Mouse (Mus musculus): ENCODE results near the gene Caskin2. TPM values are rescaled to one million over a fixed set of nuclear protein-coding genes. Genes with fewer than 3 reads are reported as not detected.
"Not testable (repeated sequence)": the region's sequence is repeated elsewhere in the genome, so short reads cannot be mapped to it uniquely, and the experiment has no call there.

Caskin2 gene
- total RNA-seq, 1 experiment from 2014 or later = 5.0 TPM

DNA sequence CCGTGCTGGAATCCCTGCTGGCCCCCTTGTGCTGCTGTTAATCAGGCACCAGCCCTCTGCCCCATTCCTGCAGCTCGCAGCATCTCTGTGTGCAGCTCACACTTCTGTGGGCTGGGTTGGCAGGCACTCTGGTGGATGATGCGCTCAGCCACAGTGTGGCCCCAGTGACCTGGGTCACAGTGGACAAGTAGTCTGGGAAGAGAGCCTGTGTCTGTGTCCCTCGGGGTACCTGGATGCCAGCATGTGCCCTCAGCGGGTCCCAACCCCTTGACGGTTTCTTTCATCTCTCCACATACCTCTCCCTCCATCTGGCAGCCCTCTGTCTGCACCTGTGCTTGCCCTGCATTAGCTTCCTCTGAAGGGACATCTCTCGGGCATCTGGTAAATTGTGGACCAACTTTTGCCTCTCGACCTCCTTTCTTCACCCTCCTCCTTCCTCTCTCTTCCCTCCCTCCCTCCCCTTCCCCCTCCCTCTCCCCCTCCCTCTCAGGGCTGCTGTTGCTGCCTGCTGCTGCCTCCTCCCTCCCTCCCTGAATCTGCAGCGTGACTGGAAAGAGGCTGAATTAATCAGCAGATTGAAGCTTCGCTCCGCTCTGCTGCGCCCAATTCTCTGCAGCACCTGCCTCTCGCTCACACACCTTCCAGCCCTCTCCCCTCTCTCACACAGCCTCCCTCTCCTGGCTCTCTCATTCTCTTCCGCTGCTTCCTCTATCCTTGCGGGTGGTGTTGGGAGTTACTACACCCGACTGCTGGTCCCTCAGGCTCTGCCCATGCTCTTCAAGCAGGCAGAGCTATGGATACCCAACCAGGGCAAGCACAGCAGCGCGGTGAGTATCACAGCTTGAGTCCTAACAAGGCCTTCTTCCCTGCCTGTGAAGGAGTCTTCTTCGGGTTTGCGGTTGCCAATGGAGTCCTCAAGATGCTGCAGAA is 33.0 kb downstream of the Caskin2 start:
- no peak for ATAC-seq (replicated peaks in 1 of 2; ENCODE audit: insufficient read depth in 1 of 2, low FRiP score in 2 of 2, low TSS enrichment in 1 of 2, low read depth in 1 of 2, poor library complexity in 2 of 2, severe bottlenecking in 2 of 2)

DNA sequence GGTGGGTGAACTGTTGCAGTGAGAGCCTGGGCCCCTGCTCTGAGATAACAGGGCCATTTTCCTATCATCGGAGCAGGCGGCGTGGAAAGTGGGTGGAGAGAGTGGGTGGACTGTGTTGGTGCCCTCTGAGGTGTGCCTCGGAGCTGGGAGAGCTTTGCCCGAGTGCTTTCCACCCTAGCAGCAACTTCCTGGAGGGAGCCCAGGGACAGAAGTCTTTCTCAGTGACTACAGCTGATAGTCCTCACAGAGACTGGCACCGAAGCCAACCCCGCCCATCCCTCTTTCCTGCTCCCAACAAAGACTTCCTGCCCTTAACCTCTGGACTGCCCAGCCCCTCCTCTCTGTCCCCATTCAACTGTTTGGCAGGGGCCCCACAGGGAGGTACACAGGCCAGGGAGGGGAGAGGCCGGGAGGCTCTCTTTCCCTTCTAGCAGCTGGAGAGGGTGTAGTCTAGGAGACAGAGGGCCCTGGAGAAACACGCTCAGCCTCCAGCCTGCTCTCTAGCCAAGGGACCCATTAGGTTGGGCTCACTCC is 34.3 kb downstream of the Caskin2 start:
- ATAC-seq (replicated peaks in 1 of 2; ENCODE audit: insufficient read depth in 1 of 2, low FRiP score in 2 of 2, low TSS enrichment in 1 of 2, low read depth in 1 of 2, poor library complexity in 2 of 2, severe bottlenecking in 2 of 2) = peak; percentile 71 to 86

DNA sequence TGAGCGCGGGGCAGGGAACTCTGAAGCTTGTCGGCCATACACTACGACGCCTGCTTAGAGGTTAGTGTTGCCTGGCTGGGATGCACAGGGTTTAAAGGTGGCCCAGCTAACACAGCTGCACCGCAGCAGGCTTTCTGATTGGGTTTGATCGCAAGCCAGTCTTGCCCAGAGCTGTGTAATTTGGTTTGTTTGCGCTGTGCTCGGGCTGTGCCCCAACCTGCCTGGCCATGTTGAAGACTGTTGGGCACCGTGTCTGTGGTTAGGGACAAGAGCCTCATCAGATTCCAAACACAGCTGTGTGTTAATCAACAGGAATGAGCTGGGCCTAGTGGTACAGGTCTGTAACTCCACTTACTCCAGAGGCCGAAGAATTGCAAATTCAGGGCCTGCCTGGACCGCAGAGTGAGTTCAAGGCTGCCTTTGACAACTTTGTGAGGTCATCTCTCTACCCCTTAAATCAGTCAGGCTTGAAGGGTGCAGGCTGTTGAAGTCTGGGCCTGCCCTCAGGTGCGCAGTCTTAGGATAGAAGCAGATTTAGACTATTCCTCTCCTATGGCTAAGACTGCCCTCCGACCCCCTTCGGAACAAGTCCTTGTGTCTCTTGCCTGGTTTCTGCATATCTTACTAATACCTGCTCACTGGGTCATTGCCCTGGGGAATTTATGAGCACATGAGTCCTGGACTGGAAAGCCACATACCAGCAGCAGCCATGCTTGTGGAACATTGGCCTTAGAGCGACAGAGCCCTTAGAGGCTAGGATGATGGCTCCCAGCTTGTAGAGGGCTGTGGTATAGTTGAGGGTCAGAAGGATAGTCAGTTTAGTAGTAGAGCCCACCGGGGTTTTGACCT is 35.7 kb downstream of the Caskin2 start:
- no peak for ATAC-seq (replicated peaks in 1 of 2; ENCODE audit: insufficient read depth in 1 of 2, low FRiP score in 2 of 2, low TSS enrichment in 1 of 2, low read depth in 1 of 2, poor library complexity in 2 of 2, severe bottlenecking in 2 of 2)

DNA sequence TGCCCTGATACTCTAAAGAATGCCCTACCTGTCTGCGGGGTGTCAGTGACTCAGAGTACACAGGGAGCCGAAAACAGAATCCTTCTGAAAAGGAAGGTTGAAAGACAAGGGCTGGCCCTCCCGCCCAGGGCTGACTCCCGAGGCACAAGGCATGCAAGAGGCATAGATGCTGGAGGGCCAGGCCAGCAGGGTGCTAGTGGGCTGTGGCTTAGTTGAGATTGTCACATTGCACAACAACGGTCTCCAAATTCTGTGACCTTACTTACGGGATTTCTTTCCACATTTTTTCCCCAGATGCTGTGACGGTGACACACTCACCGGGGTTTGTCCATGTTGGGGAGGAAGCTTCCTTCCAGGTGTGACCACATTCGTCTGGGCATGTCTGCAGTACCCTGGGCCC is 36.5 kb downstream of the Caskin2 start:
- no peak for ATAC-seq (replicated peaks in 1 of 2; ENCODE audit: insufficient read depth in 1 of 2, low FRiP score in 2 of 2, low TSS enrichment in 1 of 2, low read depth in 1 of 2, poor library complexity in 2 of 2, severe bottlenecking in 2 of 2)

DNA sequence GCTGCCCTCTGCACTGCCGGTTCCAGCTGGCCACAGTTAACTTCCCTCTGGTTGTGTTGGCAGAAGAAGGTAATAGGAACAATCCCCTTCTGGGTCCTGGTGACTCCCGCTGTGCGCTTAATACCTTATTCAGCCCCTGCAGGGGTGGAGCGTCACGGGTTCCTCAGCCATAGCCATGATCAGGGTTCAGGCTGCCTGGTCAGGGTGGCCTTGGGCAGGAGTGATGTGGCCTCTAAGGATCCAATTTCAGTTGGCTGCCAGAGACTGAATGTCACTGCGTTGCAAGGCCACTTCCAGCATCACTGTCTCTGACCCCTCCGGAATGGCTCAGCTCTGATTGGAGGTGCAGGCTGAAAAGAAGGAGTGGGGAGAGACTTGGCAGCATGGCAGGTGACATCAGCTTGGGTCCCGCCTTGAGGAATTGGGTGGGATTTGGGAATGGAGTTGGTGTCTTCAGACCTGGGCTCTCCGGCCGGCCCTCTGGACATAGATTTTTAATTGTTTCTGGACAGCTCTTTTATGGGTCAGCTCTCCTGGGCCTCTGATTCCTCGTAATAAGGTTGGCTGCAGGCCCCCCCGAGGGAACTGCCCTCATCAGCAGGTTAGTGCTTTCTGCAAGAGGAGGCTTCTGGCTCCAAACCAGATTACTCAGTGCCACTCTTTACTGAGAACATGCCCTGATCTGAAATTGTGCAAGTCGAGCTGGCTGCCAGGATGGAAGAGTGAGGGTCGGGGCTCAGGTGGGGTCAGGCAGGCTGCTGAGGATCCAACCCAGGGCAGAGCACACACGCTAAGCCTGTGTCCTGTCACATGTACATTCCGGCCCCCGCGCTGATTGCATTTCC is 37.4 kb downstream of the Caskin2 start:
- no peak for ATAC-seq (replicated peaks in 1 of 2; ENCODE audit: insufficient read depth in 1 of 2, low FRiP score in 2 of 2, low TSS enrichment in 1 of 2, low read depth in 1 of 2, poor library complexity in 2 of 2, severe bottlenecking in 2 of 2)

DNA sequence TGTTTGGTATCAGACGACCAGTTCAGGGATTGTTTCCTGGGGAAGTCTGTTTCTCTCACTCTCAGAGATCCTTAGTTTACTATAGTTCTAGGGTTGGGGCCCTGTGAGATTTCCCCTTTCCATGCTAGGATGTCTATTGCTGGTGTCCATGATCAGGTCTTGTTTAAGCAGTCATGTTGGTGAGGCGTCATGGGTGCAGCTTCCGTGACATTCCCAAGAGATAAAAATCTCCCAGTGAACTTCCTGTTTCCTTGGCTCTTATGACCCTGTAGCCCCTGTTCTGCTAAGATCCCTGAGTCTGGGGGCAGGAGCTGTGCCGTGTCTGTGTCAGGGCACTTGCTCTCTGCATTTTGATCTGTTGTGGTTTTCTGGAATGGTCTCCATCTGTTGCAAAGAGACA is 38.8 kb downstream of the Caskin2 start:
- no peak for ATAC-seq (replicated peaks in 1 of 2; ENCODE audit: insufficient read depth in 1 of 2, low FRiP score in 2 of 2, low TSS enrichment in 1 of 2, low read depth in 1 of 2, poor library complexity in 2 of 2, severe bottlenecking in 2 of 2)

DNA sequence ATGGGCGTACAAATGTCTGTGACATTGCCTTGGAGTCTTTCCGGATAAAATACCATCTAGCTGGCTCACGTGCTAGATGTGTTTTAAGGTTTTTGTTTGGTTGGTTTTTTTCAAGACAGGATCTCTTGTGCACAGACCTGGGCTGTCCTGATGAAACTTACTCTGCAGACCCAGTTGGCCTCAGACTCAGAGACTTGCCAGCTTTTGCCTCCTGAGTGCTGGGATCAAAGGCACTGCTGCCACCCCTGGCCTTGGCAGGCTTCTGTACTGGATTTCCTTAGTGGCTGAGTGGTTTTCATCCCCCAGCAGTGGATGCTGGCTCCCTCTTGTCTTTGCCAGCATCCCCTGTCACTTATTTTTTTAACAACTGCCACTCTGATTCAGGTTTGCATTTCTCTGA is 44.5 kb downstream of the Caskin2 start:
- no peak for ATAC-seq (replicated peaks in 1 of 2; ENCODE audit: insufficient read depth in 1 of 2, low FRiP score in 2 of 2, low TSS enrichment in 1 of 2, low read depth in 1 of 2, poor library complexity in 2 of 2, severe bottlenecking in 2 of 2)

DNA sequence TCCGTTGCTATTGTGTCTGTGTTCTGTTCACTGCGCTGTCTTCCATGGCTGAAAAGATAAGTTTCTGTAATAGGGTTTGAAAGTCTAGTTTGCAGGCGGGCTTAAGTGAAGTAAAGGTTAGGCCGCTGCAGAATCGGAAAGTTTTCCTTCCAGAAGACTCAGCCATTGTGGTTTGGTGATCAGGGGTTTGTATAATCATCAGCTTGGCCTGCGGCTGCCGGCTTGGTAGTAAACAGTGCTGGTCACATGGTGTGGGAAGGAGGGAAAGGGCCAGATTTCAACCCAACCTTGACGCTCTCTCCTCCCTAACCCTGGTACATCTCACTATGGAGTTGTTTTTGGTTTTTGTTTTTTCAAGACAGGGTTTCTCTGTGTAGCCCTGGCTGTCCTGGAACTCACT is 46.5 kb downstream of the Caskin2 start:
- ATAC-seq (replicated peaks in 1 of 2; ENCODE audit: insufficient read depth in 1 of 2, low FRiP score in 2 of 2, low TSS enrichment in 1 of 2, low read depth in 1 of 2, poor library complexity in 2 of 2, severe bottlenecking in 2 of 2) = no peak

DNA sequence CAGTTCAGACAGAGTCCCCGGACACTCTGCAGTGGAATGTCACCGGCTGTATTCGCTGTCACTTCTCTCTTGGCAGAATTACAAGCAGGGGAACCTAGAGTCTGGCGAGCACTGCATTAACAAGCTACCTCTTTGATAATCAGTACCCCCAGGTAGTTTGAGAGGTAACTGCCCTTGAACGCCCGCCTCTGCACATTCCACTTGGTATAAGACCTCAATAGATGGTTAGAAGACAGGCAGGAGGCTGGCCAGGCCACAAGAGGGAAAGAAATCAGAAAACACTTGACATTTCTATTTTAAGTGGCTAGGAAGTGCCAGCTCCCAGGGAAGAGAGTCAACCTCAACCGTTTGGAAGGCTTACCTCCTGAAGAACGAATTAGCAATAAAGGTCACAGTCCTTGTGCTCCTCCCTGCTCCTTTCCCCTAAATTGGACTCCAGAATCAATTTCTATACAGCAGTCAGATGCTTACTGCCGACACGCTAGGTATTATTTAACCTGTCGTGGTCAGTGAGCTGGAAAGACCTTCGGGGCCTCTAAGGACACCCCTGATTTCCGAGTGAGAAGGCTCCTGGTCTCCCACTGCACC is 47.0 kb downstream of the Caskin2 start:
- no peak for ATAC-seq (replicated peaks in 1 of 2; ENCODE audit: insufficient read depth in 1 of 2, low FRiP score in 2 of 2, low TSS enrichment in 1 of 2, low read depth in 1 of 2, poor library complexity in 2 of 2, severe bottlenecking in 2 of 2)

DNA sequence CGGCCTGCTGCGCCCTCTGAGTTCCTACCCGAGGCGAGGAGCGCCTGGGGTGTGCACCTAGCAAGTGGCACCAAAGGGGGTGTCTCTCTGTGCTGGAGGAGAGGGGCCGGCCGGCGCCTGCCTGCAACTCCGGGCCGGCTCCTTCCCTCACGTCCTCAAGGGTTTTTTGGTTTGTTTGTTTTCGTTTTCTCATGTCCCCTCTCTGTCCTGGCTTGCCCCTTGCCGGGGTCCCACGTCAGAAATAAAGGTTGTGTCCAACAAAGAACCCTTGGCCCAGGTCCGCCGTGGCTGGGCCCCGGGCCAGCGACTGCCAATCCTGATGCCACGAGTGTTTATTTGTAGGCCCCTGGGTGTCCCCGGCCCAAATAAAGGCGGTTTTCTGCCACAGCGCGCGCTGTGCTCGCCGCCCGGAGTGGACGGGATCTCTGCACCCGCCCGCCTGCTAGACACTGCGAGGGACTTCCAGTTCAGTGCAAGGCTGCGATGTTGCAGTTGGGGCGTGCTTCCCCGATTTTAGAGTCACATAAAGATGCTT is 47.8 kb downstream of the Caskin2 start:
- ATAC-seq (replicated peaks in 1 of 2; ENCODE audit: insufficient read depth in 1 of 2, low FRiP score in 2 of 2, low TSS enrichment in 1 of 2, low read depth in 1 of 2, poor library complexity in 2 of 2, severe bottlenecking in 2 of 2) = peak; percentile 35 to 65; a peak in 3 of 4 replicates

DNA sequence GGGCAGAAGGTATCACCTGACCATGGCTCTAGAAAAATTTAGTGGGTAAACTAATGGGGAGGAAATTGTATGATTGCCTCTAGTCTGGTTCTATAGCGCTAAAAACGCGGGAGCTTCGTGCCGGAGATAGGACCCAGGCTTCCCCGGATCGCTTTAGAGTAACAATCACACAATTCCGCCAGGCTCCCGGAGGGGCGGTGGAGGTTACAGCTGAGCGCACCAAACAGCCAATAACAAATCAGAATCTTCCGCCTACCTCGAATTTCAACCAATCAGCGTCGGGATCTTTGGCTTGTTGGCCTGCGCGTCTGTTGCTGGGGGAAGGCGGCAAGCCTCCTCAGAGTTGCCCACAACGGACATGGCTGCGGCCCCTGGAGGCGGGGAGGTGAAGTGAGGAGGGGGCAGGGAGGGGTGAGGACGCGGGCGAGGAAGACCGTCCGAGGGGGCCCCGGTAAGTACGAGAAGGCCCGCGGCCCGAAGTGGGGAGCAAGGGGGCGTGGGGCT is 48.3 kb downstream of the Caskin2 start, which contains the start of gene Tmem94:
Gene Tmem94 (plus strand): TSS at position 331 of the 504 bp plus-strand sequence.
- peak; percentile 96 to 98 for ATAC-seq (replicated peaks in 1 of 2; ENCODE audit: insufficient read depth in 1 of 2, low FRiP score in 2 of 2, low TSS enrichment in 1 of 2, low read depth in 1 of 2, poor library complexity in 2 of 2, severe bottlenecking in 2 of 2)

DNA sequence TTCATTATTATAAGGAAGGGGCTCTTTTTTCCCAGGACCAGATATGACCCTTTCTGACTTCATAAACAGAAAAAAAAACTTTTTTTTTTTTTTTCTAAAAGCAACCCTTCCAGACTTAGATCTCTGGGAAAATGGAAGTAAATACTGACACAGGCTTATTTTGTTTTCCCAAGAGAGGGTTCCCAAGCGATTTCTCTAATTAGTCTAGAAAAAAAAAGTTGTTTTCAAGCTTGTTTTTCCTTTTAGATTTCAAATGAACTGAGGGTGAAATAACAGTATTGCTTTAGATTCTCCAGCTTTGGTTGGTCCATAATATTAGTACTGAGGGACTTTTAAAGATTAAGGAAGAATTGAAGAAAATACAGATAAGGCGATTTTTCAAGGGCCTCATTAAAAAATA is 48.7 kb downstream of the Caskin2 start:
- no peak for ATAC-seq (replicated peaks in 1 of 2; ENCODE audit: insufficient read depth in 1 of 2, low FRiP score in 2 of 2, low TSS enrichment in 1 of 2, low read depth in 1 of 2, poor library complexity in 2 of 2, severe bottlenecking in 2 of 2)

DNA sequence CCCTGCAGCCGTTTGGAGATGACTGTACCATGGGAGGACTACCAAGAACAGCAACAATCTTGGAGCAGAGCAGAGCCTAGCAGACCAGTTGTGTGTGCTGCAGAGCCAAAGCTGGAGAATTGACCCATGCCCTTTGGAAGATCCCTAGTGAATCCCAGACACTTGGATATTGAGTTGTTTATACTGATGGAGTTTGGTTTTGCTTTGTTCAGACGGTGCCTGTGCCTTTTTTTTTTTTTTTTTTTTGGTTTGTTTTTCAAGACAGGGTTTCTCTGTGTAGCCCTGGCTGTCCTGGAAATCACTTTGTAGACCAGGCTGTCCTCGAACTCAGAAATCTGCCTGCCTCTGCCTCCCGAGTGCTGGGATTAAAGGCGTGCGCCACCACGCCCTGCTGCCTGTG is 51.3 kb downstream of the Caskin2 start:
- not testable (repeated sequence) for ATAC-seq (replicated peaks in 1 of 2; ENCODE audit: insufficient read depth in 1 of 2, low FRiP score in 2 of 2, low TSS enrichment in 1 of 2, low read depth in 1 of 2, poor library complexity in 2 of 2, severe bottlenecking in 2 of 2)

DNA sequence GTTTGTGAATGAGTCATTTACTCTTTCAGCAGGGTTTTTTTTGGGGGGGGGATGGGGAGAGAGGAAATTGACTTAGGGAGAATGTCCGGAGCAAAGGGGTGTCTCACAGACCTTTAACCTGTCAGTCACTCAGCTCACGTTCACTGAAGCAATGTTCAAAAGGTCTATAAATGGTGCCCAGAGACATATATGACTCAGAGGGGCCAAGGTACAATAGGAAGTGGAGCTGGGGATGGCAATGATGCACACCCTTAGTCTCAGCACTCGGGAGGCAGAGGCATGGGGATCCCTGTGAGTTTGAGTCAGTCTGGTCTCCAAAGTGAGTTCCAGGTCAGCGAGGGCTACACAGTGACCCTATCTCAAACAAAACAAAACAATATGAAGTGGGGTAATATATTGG is 60.0 kb downstream of the Caskin2 start:
- ATAC-seq (replicated peaks in 1 of 2; ENCODE audit: insufficient read depth in 1 of 2, low FRiP score in 2 of 2, low TSS enrichment in 1 of 2, low read depth in 1 of 2, poor library complexity in 2 of 2, severe bottlenecking in 2 of 2) = no peak

DNA sequence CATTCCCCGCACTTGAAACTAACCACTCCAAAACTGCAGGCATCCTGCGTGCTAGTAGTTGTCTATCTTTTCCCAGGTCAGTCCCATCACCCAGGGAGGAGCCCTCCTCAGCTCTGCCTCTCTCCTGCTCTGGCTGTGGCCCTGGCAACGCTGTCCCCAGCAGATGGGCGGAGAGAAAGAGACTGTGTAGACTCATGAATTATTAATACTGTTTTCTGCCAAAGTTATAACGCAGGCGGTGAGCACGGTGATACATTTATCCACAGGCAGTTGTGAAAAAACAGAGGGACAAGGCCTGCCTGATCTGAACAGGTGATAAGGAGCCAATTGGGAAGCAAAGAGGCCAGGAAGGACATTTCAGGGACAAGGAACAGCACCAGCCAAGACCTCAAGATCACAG is 60.8 kb downstream of the Caskin2 start:
- ATAC-seq (replicated peaks in 1 of 2; ENCODE audit: insufficient read depth in 1 of 2, low FRiP score in 2 of 2, low TSS enrichment in 1 of 2, low read depth in 1 of 2, poor library complexity in 2 of 2, severe bottlenecking in 2 of 2) = no peak

DNA sequence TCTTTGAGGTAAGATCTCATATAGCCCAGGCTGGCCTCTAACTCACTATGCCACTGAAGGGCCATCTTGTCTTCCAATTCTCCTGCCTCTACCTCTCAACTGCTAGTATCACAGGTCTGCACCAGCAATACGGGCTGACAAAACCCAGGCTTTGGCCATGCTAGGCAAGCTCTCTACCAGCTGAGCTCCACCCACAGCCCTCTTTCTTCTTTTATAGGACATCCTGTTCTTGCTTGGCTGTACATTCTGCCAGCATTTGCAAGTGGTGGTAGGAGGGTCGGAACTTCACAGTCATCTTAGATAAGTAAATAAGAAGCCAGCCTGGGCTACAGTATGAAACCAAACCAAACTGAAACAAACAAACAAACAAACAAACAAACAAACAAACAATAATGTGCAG is 61.7 kb downstream of the Caskin2 start:
- no peak for ATAC-seq (replicated peaks in 1 of 2; ENCODE audit: insufficient read depth in 1 of 2, low FRiP score in 2 of 2, low TSS enrichment in 1 of 2, low read depth in 1 of 2, poor library complexity in 2 of 2, severe bottlenecking in 2 of 2)
